Mouse (Mus musculus): ENCODE results near the gene 1700020A23Rik.

The 1700020A23Rik gene

GRCm38 (mm10) chr2:130398091-130398490, 7.0 kb upstream of the 1700020A23Rik start:
- Histone ChIP-seq H3K4me1 (replicated peaks; ENCODE audit: low read depth, low read length) (peaks cover 31% of the 10 kb centered on the region), H3K27me3 (ENCODE audit: insufficient read depth, low read length) (peaks cover 37% of the 10 kb centered on the region), H3K9me3 (ENCODE audit: low read length) (peaks cover 22% of the 10 kb centered on the region), H3K4me3 (replicated peaks; ENCODE audit: low read length) (peak overlapping the region; percentile 62), H3K36me3 (ENCODE audit: insufficient read depth, low read length) (peaks cover 27% of the 10 kb centered on the region)
- TF ChIP-seq POU5F1 (IDR thresholded peaks at IDR 0.05; ENCODE audit: borderline replicate concordance, low read length) (0 out of 2 replicates have a peak, but pooled peaks have one; percentile 7), NANOG (IDR thresholded peaks at IDR 0.05; ENCODE audit: borderline replicate concordance, low read length) (no peak), CTCF (conservative IDR thresholded peaks at IDR 0.05; ENCODE audit: low read length) (no peak)

GRCm38 (mm10) chr2:130400046-130400445, 5.0 kb upstream of the 1700020A23Rik start:
- peaks cover 38% of the 10 kb centered on the region for H3K27me3 ChIP-seq (ENCODE audit: insufficient read depth, low read length)
- peaks cover 38% of the 10 kb centered on the region for H3K4me1 ChIP-seq (replicated peaks; ENCODE audit: low read depth, low read length)
- no peak for TF ChIP-seq POU5F1 (IDR thresholded peaks at IDR 0.05; ENCODE audit: borderline replicate concordance, low read length)
- no peak for TF ChIP-seq NANOG (IDR thresholded peaks at IDR 0.05; ENCODE audit: borderline replicate concordance, low read length)
- TF ChIP-seq CTCF (conservative IDR thresholded peaks at IDR 0.05; ENCODE audit: low read length), result no peak
- peaks cover 8% of the 10 kb centered on the region for H3K36me3 ChIP-seq (ENCODE audit: insufficient read depth, low read length)
- no peak overlapping the region for H3K4me3 ChIP-seq (replicated peaks; ENCODE audit: low read length)
- peaks cover 22% of the 10 kb centered on the region for H3K9me3 ChIP-seq (ENCODE audit: low read length)

GRCm38 (mm10) chr2:130401891-130402290, 3.2 kb upstream of the 1700020A23Rik start:
- peaks cover 22% of the 10 kb centered on the region for H3K9me3 ChIP-seq (ENCODE audit: low read length)
- no peaks in the 10 kb centered on the region for H3K36me3 ChIP-seq (ENCODE audit: insufficient read depth, low read length)
- H3K4me3 ChIP-seq (replicated peaks; ENCODE audit: low read length), result no peak overlapping the region
- H3K4me1 ChIP-seq (replicated peaks; ENCODE audit: low read depth, low read length), result peaks cover 34% of the 10 kb centered on the region
- peaks cover 39% of the 10 kb centered on the region for H3K27me3 ChIP-seq (ENCODE audit: insufficient read depth, low read length)
- TF ChIP-seq NANOG (IDR thresholded peaks at IDR 0.05; ENCODE audit: borderline replicate concordance, low read length), result no peak
- no peak for TF ChIP-seq CTCF (conservative IDR thresholded peaks at IDR 0.05; ENCODE audit: low read length)
- TF ChIP-seq POU5F1 (IDR thresholded peaks at IDR 0.05; ENCODE audit: borderline replicate concordance, low read length), result no peak

GRCm38 (mm10) chr2:130406178-130406577, 1.1 kb downstream of the 1700020A23Rik start, which contains the start of gene Tmem239:
Tmem239 (plus strand) TSS chr2:130406478.
- TF ChIP-seq CTCF (conservative IDR thresholded peaks at IDR 0.05; ENCODE audit: low read length) (no peak), NANOG (IDR thresholded peaks at IDR 0.05; ENCODE audit: borderline replicate concordance, low read length) (no peak), POU5F1 (IDR thresholded peaks at IDR 0.05; ENCODE audit: borderline replicate concordance, low read length) (no peak)
- H3K36me3 ChIP-seq (ENCODE audit: insufficient read depth, low read length), result no peaks in the 10 kb centered on the region
- peaks cover 17% of the 10 kb centered on the region for H3K27me3 ChIP-seq (ENCODE audit: insufficient read depth, low read length)
- no peaks in the 10 kb centered on the region for H3K9me3 ChIP-seq (ENCODE audit: low read length)
- H3K4me1 ChIP-seq (replicated peaks; ENCODE audit: low read depth, low read length), result peaks cover 21% of the 10 kb centered on the region
- H3K4me3 ChIP-seq (replicated peaks; ENCODE audit: low read length), result no peak within 1 kb of the TSS

GRCm38 (mm10) chr2:130408194-130408593, 3.1 kb downstream of the 1700020A23Rik start:
- no peak for TF ChIP-seq NANOG (IDR thresholded peaks at IDR 0.05; ENCODE audit: borderline replicate concordance, low read length)
- no peak for TF ChIP-seq POU5F1 (IDR thresholded peaks at IDR 0.05; ENCODE audit: borderline replicate concordance, low read length)
- TF ChIP-seq CTCF (conservative IDR thresholded peaks at IDR 0.05; ENCODE audit: low read length), result peak; percentile 6; the same call in 1 of the 2 replicates
- H3K36me3 ChIP-seq (ENCODE audit: insufficient read depth, low read length), result no peaks in the 10 kb centered on the region
- no peaks in the 10 kb centered on the region for H3K9me3 ChIP-seq (ENCODE audit: low read length)
- H3K27me3 ChIP-seq (ENCODE audit: insufficient read depth, low read length), result peaks cover 20% of the 10 kb centered on the region
- H3K4me1 ChIP-seq (replicated peaks; ENCODE audit: low read depth, low read length), result peaks cover 25% of the 10 kb centered on the region
- H3K4me3 ChIP-seq (replicated peaks; ENCODE audit: low read length), result no peak overlapping the region

- Histone ChIP-seq H3K27me3 (ENCODE audit: insufficient read depth, low read length) (peaks cover 3% of the 10 kb centered on the region; the same call in 1 of the 2 replicates), H3K4me3 (replicated peaks; ENCODE audit: low read length) (no peak overlapping the region), H3K36me3 (ENCODE audit: insufficient read depth, low read length) (no peaks in the 10 kb centered on the region), H3K4me1 (replicated peaks; ENCODE audit: low read depth, low read length) (peaks cover 17% of the 10 kb centered on the region), H3K9me3 (ENCODE audit: low read length) (no peaks in the 10 kb centered on the region)
- TF ChIP-seq NANOG (IDR thresholded peaks at IDR 0.05; ENCODE audit: borderline replicate concordance, low read length) (no peak), CTCF (conservative IDR thresholded peaks at IDR 0.05; ENCODE audit: low read length) (peak; percentile 97)
Observed at GRCm38 (mm10) chr2:130411558-130412495, 6.8 kb downstream of the 1700020A23Rik start.

GRCm38 (mm10) chr2:130412775-130413174, 7.7 kb downstream of the 1700020A23Rik start:
- no peaks in the 10 kb centered on the region for H3K36me3 ChIP-seq (ENCODE audit: insufficient read depth, low read length)
- no peaks in the 10 kb centered on the region for H3K9me3 ChIP-seq (ENCODE audit: low read length)
- peaks cover 15% of the 10 kb centered on the region for H3K4me1 ChIP-seq (replicated peaks; ENCODE audit: low read depth, low read length)
- peaks cover 3% of the 10 kb centered on the region; the same call in 1 of the 2 replicates for H3K27me3 ChIP-seq (ENCODE audit: insufficient read depth, low read length)
- no peak for TF ChIP-seq CTCF (conservative IDR thresholded peaks at IDR 0.05; ENCODE audit: low read length)
- TF ChIP-seq POU5F1 (IDR thresholded peaks at IDR 0.05; ENCODE audit: borderline replicate concordance, low read length), result no peak
- no peak for TF ChIP-seq NANOG (IDR thresholded peaks at IDR 0.05; ENCODE audit: borderline replicate concordance, low read length)
- no peak overlapping the region for H3K4me3 ChIP-seq (replicated peaks; ENCODE audit: low read length)

- H3K27me3 ChIP-seq (ENCODE audit: insufficient read depth, low read length), result peaks cover 3% of the 10 kb centered on the region; the same call in 1 of the 2 replicates
Observed at GRCm38 (mm10) chr2:130414094-130414856, 9.2 kb downstream of the 1700020A23Rik start.

More at GRCm38 (mm10) chr2:130414094-130414856, 9.2 kb downstream of the 1700020A23Rik start:
- Histone ChIP-seq H3K9me3 (ENCODE audit: low read length) (no peaks in the 10 kb centered on the region), H3K4me1 (replicated peaks; ENCODE audit: low read depth, low read length) (peaks cover 9% of the 10 kb centered on the region), H3K36me3 (ENCODE audit: insufficient read depth, low read length) (peaks cover 11% of the 10 kb centered on the region), H3K4me3 (replicated peaks; ENCODE audit: low read length) (no peak overlapping the region)
- TF ChIP-seq POU5F1 (IDR thresholded peaks at IDR 0.05; ENCODE audit: borderline replicate concordance, low read length) (no peak), NANOG (IDR thresholded peaks at IDR 0.05; ENCODE audit: borderline replicate concordance, low read length) (no peak), CTCF (conservative IDR thresholded peaks at IDR 0.05; ENCODE audit: low read length) (no peak)
